Mouse (Mus musculus) myocyte (in vitro differentiated cells): ENCODE data around the gene Txnl4b. TPM values are rescaled to one million over a fixed set of nuclear protein-coding genes. Genes with fewer than 3 reads are reported as not detected.

ENCODE experiments used
- H3K27me3 ChIP-seq: one replicate; pipeline ENCODE4 v1.6.1; 2011; ENCODE audit not compliant: control insufficient read depth, insufficient read depth, insufficient read length
- H3K36me3 ChIP-seq: one replicate; pipeline ENCODE4 v1.6.1; 2011; ENCODE audit not compliant: control insufficient read depth, insufficient read depth
- H3K4me2 ChIP-seq: one replicate; pipeline ENCODE4 v1.6.1; 2011; ENCODE audit warnings: low read depth, control low read depth
- H3K4me3 ChIP-seq: one replicate; pipeline ENCODE4 v1.5.1; 2011; ENCODE audit warnings: mild to moderate bottlenecking, control low read depth, moderate library complexity
- H3K79me2 ChIP-seq: one replicate; pipeline ENCODE4 v1.6.1; 2011; ENCODE audit not compliant: control insufficient read depth, insufficient read depth
- H3ac ChIP-seq: one replicate; pipeline ENCODE4 v1.6.1; 2011; ENCODE audit not compliant: control insufficient read depth, insufficient read length
- CEBPB ChIP-seq: IDR thresholded peaks from 2 replicates; pipeline ENCODE4 v1.6.1; 2011; ENCODE audit warnings: mild to moderate bottlenecking, moderate library complexity; ENCODE audit not compliant: poor library complexity, insufficient read depth, severe bottlenecking
- E2F4 ChIP-seq: IDR thresholded peaks from one replicate; pipeline ENCODE4 v1.6.1; 2011; ENCODE audit warnings: mild to moderate bottlenecking, control low read depth, moderate library complexity; ENCODE audit not compliant: insufficient read depth
- MAX ChIP-seq: IDR thresholded peaks from one replicate; pipeline ENCODE4 v1.6.1; 2011; ENCODE audit warnings: low read depth, mild to moderate bottlenecking, control low read depth
- MYOD1 ChIP-seq, 3 experiments: IDR thresholded peaks; one replicate each; pipeline ENCODE4 v1.6.1; 2011; ENCODE audit warnings: control low read depth in 2 of 3, low read depth in 2 of 3, mild to moderate bottlenecking in 2 of 3, moderate library complexity in 1 of 3; ENCODE audit not compliant: insufficient read length in 2 of 3, control insufficient read depth in 1 of 3
- MYOG ChIP-seq, 3 experiments: IDR thresholded peaks; one replicate each; pipeline ENCODE4 v1.6.1; 2011; ENCODE audit warnings: control low read depth in 2 of 3, low read depth in 2 of 3, mild to moderate bottlenecking in 2 of 3; ENCODE audit not compliant: insufficient read length in 2 of 3, control insufficient read depth in 1 of 3, insufficient read depth in 1 of 3
- POLR2A ChIP-seq: IDR thresholded peaks from one replicate; pipeline ENCODE4 v1.6.1; 2011; ENCODE audit warnings: low read depth, mild to moderate bottlenecking, control low read depth, moderate library complexity; ENCODE audit not compliant: insufficient read length
- POLR2AphosphoS2 ChIP-seq: IDR thresholded peaks from one replicate; pipeline ENCODE4 v1.6.1; 2011; ENCODE audit warnings: low read depth, control low read depth; ENCODE audit not compliant: insufficient read length
- REST ChIP-seq: IDR thresholded peaks from one replicate; pipeline ENCODE4 v1.6.1; 2011; ENCODE audit warnings: mild to moderate bottlenecking, control low read depth, moderate library complexity; ENCODE audit not compliant: insufficient read depth, insufficient read length
- SRF ChIP-seq: IDR thresholded peaks from one replicate; pipeline ENCODE4 v1.6.1; 2011; ENCODE audit warnings: low read depth; ENCODE audit not compliant: control insufficient read depth, insufficient read length
- TCF12 ChIP-seq: IDR thresholded peaks from one replicate; pipeline ENCODE4 v1.6.1; 2011; ENCODE audit warnings: mild to moderate bottlenecking, control low read depth; ENCODE audit not compliant: poor library complexity, insufficient read depth, severe bottlenecking
- TCF3 ChIP-seq: IDR thresholded peaks from one replicate; pipeline ENCODE4 v1.6.1; 2011; ENCODE audit warnings: low read depth, control low read depth; ENCODE audit not compliant: insufficient read length
- USF1 ChIP-seq: IDR thresholded peaks from one replicate; pipeline ENCODE4 v1.6.1; 2011; ENCODE audit warnings: low read depth, mild to moderate bottlenecking, control low read depth, moderate library complexity
- polyA plus RNA-seq: library from polyadenylated mRNA; unstranded; fragments of >200 nt; fragmentation: generic; extraction: Trizol; gene quantifications from one replicate; pipeline ENCODE4 v1.2.1, GENCODE M21; 2012; ENCODE audit warnings: missing spikeins

Txnl4b gene
- 6.9 TPM for polyA plus RNA-seq

GRCm38 (mm10) chr8:109565498-109566333 lies at the start of gene Txnl4b, which contains the start of gene Dhx38:
Gene Txnl4b (plus strand): TSS chr8:109565892.
Gene Dhx38 (minus strand): TSS chr8:109565861.
- Histone ChIP-seq H3K36me3 (peaks cover 12% of the 10 kb centered on the region), H3K4me2 (peak within 1 kb of the TSS; percentile 88), H3K27me3 (no peaks in the 10 kb centered on the region), H3ac (peak within 1 kb of the TSS; percentile 47), H3K79me2 (peaks cover 27% of the 10 kb centered on the region), H3K4me3 (peak within 1 kb of the TSS; percentile 81)
- TF ChIP-seq SRF (peak; percentile 48), TCF12 (no peak), USF1 (peak; percentile 34), MYOG (IDR thresholded peaks at IDR 0.05; ENCODE audit: control insufficient read depth in 1 of 3, insufficient read depth in 1 of 3, insufficient read length in 2 of 3, low read depth in 2 of 3) (peak in 1 of 3 experiments; percentile 3), POLR2A (peak; percentile 29), E2F4 (no peak)

GRCm38 (mm10) chr8:109524008-109524407 lies 41.7 kb upstream of the Txnl4b start:
- no peaks in the 10 kb centered on the region for H3K36me3 ChIP-seq
- no peak overlapping the region for H3ac ChIP-seq
- no peak overlapping the region for H3K4me3 ChIP-seq
- H3K27me3 ChIP-seq = peaks cover 29% of the 10 kb centered on the region
- TF ChIP-seq CEBPB (no peak), SRF (no peak), POLR2AphosphoS2 (no peak), E2F4 (no peak), TCF3 (no peak)
- no peaks in the 10 kb centered on the region for H3K79me2 ChIP-seq
- no peak overlapping the region for H3K4me2 ChIP-seq

GRCm38 (mm10) chr8:109535140-109535990 lies 30.3 kb upstream of the Txnl4b start:
- Histone ChIP-seq H3K27me3 (peaks cover 35% of the 10 kb centered on the region), H3ac (no peak overlapping the region), H3K79me2 (no peaks in the 10 kb centered on the region), H3K36me3 (no peaks in the 10 kb centered on the region), H3K4me2 (no peak overlapping the region), H3K4me3 (no peak overlapping the region)
- TF ChIP-seq TCF12 (no peak), POLR2A (no peak), CEBPB (no peak), E2F4 (no peak), REST (no peak), TCF3 (no peak), MYOG (IDR thresholded peaks at IDR 0.05; ENCODE audit: control insufficient read depth in 1 of 3, insufficient read depth in 1 of 3, insufficient read length in 2 of 3, low read depth in 2 of 3) (no peak), MAX (no peak), MYOD1 (IDR thresholded peaks at IDR 0.05; ENCODE audit: control insufficient read depth in 1 of 3, insufficient read length in 2 of 3, low read depth in 2 of 3) (no peak), POLR2AphosphoS2 (no peak), SRF (no peak), USF1 (no peak)

GRCm38 (mm10) chr8:109536703-109537102 lies 29.0 kb upstream of the Txnl4b start:
- Histone ChIP-seq H3K4me3 (no peak overlapping the region), H3ac (no peak overlapping the region)
- no peak for TF ChIP-seq SRF
- no peak for TF ChIP-seq MYOG (IDR thresholded peaks at IDR 0.05; ENCODE audit: control insufficient read depth in 1 of 3, insufficient read depth in 1 of 3, insufficient read length in 2 of 3, low read depth in 2 of 3)
- no peak for TF ChIP-seq POLR2AphosphoS2
- TF ChIP-seq TCF12 = no peak
- no peak for TF ChIP-seq POLR2A
- TF ChIP-seq MAX = no peak
- TF ChIP-seq USF1 = no peak
- no peak for TF ChIP-seq REST
- no peak for TF ChIP-seq MYOD1 (IDR thresholded peaks at IDR 0.05; ENCODE audit: control insufficient read depth in 1 of 3, insufficient read length in 2 of 3, low read depth in 2 of 3)
- TF ChIP-seq CEBPB = no peak
- no peak for TF ChIP-seq E2F4
- no peak for TF ChIP-seq TCF3

GRCm38 (mm10) chr8:109542165-109542564 lies 23.5 kb upstream of the Txnl4b start:
- no peak overlapping the region for H3K4me2 ChIP-seq
- H3K79me2 ChIP-seq = no peaks in the 10 kb centered on the region
- H3ac ChIP-seq = no peak overlapping the region
- no peak overlapping the region for H3K4me3 ChIP-seq
- H3K27me3 ChIP-seq = peaks cover 24% of the 10 kb centered on the region
- TF ChIP-seq MAX (no peak), MYOG (IDR thresholded peaks at IDR 0.05; ENCODE audit: control insufficient read depth in 1 of 3, insufficient read depth in 1 of 3, insufficient read length in 2 of 3, low read depth in 2 of 3) (no peak), SRF (no peak), USF1 (no peak), POLR2A (no peak), TCF12 (no peak), CEBPB (no peak)
- H3K36me3 ChIP-seq = no peaks in the 10 kb centered on the region

More at GRCm38 (mm10) chr8:109536703-109537102, 29.0 kb upstream of the Txnl4b start:
- no peaks in the 10 kb centered on the region for H3K79me2 ChIP-seq
- no peak overlapping the region for H3K4me2 ChIP-seq
- H3K27me3 ChIP-seq = peaks cover 28% of the 10 kb centered on the region
- H3K36me3 ChIP-seq = no peaks in the 10 kb centered on the region
